Mouse (Mus musculus) hindbrain, postnatal 0 days (tissue): Measurements from ENCODE around the gene Tst. TPM values are rescaled to one million over a fixed set of nuclear protein-coding genes. Genes with fewer than 3 reads are reported as not detected.

Experiments
- ATAC-seq: fragments of 200-750 bp; cut with Nextera tagmentation; 2 replicates; pipeline ENCODE4 v1.8.0; 2017; ENCODE audit warnings: mild to moderate bottlenecking, moderate TSS enrichment, moderate library complexity
- DNase-seq: peaks from one replicate; pipeline ENCODE4 v3.0.0-alpha.2; 2015; ENCODE audit warnings: low spot score
- H3K27ac ChIP-seq: fragments of 300-500 bp; sonication (generic); 2 replicates; pipeline ENCODE4 v1.5.1; 2014; ENCODE audit warnings: mild to moderate bottlenecking
- H3K27me3 ChIP-seq: fragments of 300-500 bp; sonication (generic); 2 replicates; pipeline ENCODE4 v1.6.1; 2014; ENCODE audit warnings: low read length, mixed read lengths; ENCODE audit not compliant: insufficient read depth
- H3K36me3 ChIP-seq: fragments of 300-500 bp; sonication (generic); 2 replicates; pipeline ENCODE4 v1.6.1; 2014; ENCODE audit warnings: low read length, mixed read lengths; ENCODE audit not compliant: insufficient read depth
- H3K4me1 ChIP-seq: fragments of 300-500 bp; sonication (generic); 2 replicates; pipeline ENCODE4 v1.6.1; 2014; ENCODE audit warnings: antibody characterized with exemption, low read length, mixed read lengths; ENCODE audit not compliant: insufficient read depth
- H3K4me2 ChIP-seq: fragments of 300-500 bp; sonication (generic); 2 replicates; pipeline ENCODE4 v1.6.1; 2014; ENCODE audit warnings: low read depth, mild to moderate bottlenecking, low read length, moderate library complexity, mixed read lengths
- H3K4me3 ChIP-seq: fragments of 300-500 bp; sonication (generic); 2 replicates; pipeline ENCODE4 v1.5.1; 2014; ENCODE audit warnings: low read length
- H3K9ac ChIP-seq: fragments of 300-500 bp; sonication (generic); replicated peaks from 2 replicates; pipeline ENCODE4 v1.6.1; 2014; ENCODE audit warnings: mild to moderate bottlenecking, low read length, moderate library complexity, mixed read lengths
- H3K9me3 ChIP-seq: fragments of 300-500 bp; sonication (generic); 2 replicates; pipeline ENCODE4 v1.6.1; 2016; ENCODE audit warnings: low read length, mixed read lengths
- CTCF ChIP-seq: IDR thresholded peaks from 2 replicates; pipeline ENCODE4 v1.5.1; 2016; ENCODE audit warnings: antibody characterized with exemption, control low read depth, low read depth
- WGBS: fragments of 180-500 bp; shearing (Covaris S2); extraction: QIAGEN DNeasy Blood & Tissue Kit; methylation state at CpG from one replicate; pipeline ENCODE4 v1.1.7; 2014; 5-methylcytosine and 5-hydroxymethylcytosine counted together
- polyA plus RNA-seq: library from polyadenylated mRNA; unstranded; fragments of >200 nt; fragmentation: Nextera tagmentation; extraction: Ambion mirVana; gene quantifications from 2 replicates; pipeline ENCODE4 v1.2.1, GENCODE M21; 2015
- total RNA-seq: library from RNA; depleted of rRNA; stranded (reverse); fragments of >200 nt; gene quantifications from 2 replicates; pipeline ENCODE4 v1.2.3, GENCODE M21; 2014

Gene Tst
- total and polyA plus RNA-seq, 2 experiments from 2014 or later, result 64.4 to 75.1 TPM

DNA sequence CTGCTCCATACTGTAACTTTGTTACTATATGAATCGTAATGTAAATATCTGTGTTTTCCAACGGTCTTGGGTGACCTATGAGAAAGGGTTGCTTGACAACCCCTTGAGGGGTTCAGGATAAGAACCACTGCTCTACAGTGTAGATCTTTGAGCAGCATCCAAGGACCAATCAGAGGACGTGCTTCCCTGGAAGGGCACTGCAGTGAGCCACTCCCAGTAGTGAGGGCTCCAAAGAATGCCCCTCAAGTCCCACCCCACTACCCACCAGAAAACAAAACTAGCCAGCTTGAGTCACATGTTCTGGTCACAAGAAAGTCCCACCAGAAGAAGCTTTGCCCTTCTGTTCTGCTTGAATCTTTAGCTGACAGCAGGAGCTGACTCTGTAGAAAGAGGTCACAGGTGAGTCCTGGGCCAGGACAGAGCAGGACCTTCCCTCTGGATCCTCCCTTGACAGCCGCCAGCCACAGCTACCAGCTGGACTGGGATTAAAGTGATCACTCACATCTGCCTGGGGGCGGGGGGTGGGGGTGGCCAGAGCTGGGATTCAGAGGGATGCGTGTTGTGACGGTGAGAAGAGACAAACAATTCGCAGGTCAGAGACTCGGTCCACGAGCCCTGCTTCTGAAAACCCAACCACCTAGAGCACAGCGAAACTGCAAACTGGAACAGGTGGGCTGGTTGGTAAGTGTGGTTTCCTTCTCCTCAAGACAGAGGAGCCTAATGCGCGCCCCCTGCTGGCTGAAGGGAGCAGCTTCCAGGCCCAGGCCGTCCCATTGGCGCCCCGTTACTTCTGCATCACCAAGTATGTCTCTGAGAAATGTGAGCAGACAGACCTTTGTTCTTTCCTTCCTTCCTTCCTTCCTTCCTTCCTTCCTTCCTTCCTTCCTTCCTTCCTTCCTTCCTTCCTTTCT, 16.6 kb upstream of the Tst start:
- peak; percentile 95 for TF ChIP-seq CTCF
- ATAC-seq (peak; percentile 82), DNase-seq (peak; percentile 92)
- Histone ChIP-seq H3K36me3 (no peaks in the 10 kb centered on the region), H3K9me3 (no peaks in the 10 kb centered on the region), H3K27ac (no peak overlapping the region), H3K27me3 (no peaks in the 10 kb centered on the region), H3K9ac (no peak overlapping the region), H3K4me1 (0 out of 2 replicates have a peak, but pooled peaks cover 3% of the 10 kb centered on the region), H3K4me3 (no peak overlapping the region), H3K4me2 (peak overlapping the region; percentile 28; the same call in 1 of the 2 replicates)
- WGBS, result 19% methylated on average over 15 of the region's 16 CpGs

DNA sequence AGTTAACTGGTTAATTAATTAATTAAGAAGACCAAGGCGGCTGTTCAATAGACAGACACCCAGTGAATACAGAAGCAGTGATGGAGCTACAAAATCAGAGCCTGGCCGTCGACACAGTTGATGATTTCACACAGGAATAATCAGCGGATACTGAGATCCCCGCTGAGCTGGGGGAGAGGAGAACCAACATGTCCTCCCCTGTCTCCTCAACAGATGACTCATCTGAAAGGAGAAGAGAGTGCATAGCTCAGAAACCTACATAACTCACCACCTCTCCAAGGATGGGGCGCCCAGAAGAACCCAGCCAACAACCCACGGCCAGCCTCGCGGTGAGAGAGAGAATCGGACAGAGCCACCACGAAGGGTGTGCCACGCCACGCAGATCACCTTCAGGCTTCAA, 14.7 kb upstream of the Tst start:
- no peak overlapping the region for H3K27ac ChIP-seq
- no peaks in the 10 kb centered on the region for H3K27me3 ChIP-seq

DNA sequence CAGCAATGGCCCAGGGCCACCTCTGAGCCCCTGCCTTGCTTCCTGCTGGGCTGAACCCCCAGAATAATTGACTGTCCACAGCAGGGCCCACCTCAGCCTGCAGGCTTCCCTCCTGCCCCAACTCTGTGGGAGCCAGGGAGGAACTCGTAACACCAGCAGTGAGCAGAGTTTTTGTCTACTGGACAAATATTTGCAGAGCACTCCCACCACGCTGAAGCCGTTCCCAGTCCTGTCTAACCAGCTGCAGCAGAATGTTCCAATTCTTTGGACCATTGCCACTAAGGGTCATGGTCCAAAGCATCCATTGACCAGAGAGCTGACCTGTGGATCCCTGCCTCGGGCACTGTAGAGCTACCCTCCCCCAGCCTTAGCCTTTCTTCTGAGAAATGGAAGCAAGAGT, 11.2 kb upstream of the Tst start:
- H3K9ac ChIP-seq, result no peak overlapping the region
- no peaks in the 10 kb centered on the region for H3K4me1 ChIP-seq
- no peak for DNase-seq
- no peak overlapping the region for H3K27ac ChIP-seq
- H3K4me2 ChIP-seq, result no peak overlapping the region
- no peaks in the 10 kb centered on the region for H3K27me3 ChIP-seq
- H3K4me3 ChIP-seq, result no peak overlapping the region
- H3K9me3 ChIP-seq, result no peaks in the 10 kb centered on the region
- ATAC-seq, result no peak
- no peaks in the 10 kb centered on the region for H3K36me3 ChIP-seq
- no peak for TF ChIP-seq CTCF
- 20% methylated on average over 4 of the region's 4 CpGs for WGBS

More for the DNA sequence above, 14.7 kb upstream of the Tst start:
- DNase-seq, result no peak
- Histone ChIP-seq H3K36me3 (no peaks in the 10 kb centered on the region), H3K9ac (no peak overlapping the region), H3K4me2 (no peak overlapping the region), H3K9me3 (no peaks in the 10 kb centered on the region), H3K4me1 (0 out of 2 replicates have a peak, but pooled peaks cover 3% of the 10 kb centered on the region), H3K4me3 (no peak overlapping the region)
- TF ChIP-seq CTCF, result no peak
- 83% methylated on average over 13 of the region's 13 CpGs for WGBS
- ATAC-seq, result no peak

DNA sequence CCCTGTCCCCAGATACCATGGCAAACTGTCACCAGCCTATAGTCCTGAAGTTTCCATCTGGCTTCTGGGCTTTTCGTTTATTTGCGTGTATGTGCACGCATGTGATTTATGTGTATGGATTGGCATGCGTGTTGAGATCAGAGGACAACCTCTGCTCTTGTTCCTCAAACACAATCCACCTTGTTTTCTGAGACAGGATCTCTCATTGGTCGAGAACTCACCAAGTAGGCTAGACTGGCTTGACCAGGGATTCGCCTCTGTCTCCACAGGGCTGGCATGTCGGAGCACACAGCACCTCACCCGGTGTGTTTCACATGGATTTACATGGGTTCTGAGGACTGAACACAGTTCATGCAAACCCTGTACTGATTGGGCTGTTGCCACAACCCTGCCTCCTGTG, 8.4 kb upstream of the Tst start:
- H3K27ac ChIP-seq, result no peak overlapping the region
- no peaks in the 10 kb centered on the region for H3K4me1 ChIP-seq
- DNase-seq, result no peak
- TF ChIP-seq CTCF, result no peak
- no peaks in the 10 kb centered on the region for H3K9me3 ChIP-seq
- H3K9ac ChIP-seq, result no peak overlapping the region
- H3K4me3 ChIP-seq, result no peak overlapping the region
- 93% methylated on average over 8 of the region's 8 CpGs for WGBS
- no peak for ATAC-seq
- no peaks in the 10 kb centered on the region for H3K36me3 ChIP-seq
- peaks cover 3% of the 10 kb centered on the region; the same call in 1 of the 2 replicates for H3K27me3 ChIP-seq
- H3K4me2 ChIP-seq, result no peak overlapping the region

DNA sequence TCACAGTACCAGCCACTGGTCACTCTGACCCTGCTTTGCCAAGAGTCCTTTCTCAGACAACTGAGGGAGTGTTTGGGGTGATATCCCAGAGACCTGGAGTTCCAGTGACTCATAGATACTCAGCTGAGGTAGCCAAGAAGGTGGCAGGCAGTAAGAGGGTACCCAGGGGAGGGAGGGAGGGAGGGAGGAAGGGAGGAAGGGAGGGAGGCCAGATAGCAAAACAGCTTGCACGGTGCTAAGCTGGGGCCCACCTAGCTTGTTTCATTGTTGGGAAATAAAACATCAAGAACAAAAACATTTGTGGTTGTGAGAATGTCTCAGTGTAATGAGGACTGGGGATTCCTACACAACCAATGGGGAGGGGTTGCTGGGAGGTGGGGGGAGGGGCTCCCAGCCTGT, 8.0 kb upstream of the Tst start:
- no peaks in the 10 kb centered on the region for H3K36me3 ChIP-seq
- WGBS, result 52% methylated on average over 1 of the region's 1 CpGs
- H3K9ac ChIP-seq, result no peak overlapping the region
- H3K4me2 ChIP-seq, result no peak overlapping the region
- no peaks in the 10 kb centered on the region for H3K4me1 ChIP-seq
- H3K4me3 ChIP-seq, result no peak overlapping the region
- no peak overlapping the region for H3K27ac ChIP-seq
- no peak for TF ChIP-seq CTCF
- DNase-seq (no peak), ATAC-seq (no peak)
- H3K27me3 ChIP-seq, result peaks cover 7% of the 10 kb centered on the region; the same call in 1 of the 2 replicates
- H3K9me3 ChIP-seq, result no peaks in the 10 kb centered on the region

DNA sequence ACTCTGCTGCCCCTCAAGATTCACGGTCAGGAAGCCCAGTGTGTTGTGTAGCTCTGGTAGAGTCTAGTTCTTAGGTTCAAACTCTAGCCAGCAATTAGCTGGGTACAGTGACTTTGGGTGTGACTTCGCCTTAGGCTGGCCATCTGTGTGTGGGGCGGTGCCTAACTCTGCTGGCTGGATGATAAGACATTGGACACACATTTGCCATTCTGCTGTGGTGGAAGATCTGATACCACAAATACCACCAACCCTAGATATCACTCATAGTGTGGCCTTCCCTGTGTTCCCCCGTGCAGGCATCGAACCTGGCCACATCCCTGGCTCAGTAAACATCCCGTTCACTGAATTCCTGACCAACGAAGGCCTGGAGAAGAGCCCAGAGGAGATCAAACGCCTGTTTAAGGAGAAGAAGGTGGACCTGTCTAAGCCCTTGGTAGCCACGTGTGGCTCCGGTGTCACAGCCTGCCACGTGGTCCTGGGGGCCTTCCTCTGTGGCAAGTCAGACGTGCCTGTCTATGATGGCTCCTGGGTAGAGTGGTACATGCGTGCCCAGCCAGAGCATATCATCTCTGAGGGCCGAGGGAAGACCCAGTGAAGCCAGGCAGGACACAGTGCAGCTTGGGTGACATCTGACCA, 7.5 kb upstream of the Tst start:
- Histone ChIP-seq H3K27ac (no peak overlapping the region), H3K9me3 (no peaks in the 10 kb centered on the region), H3K9ac (no peak overlapping the region), H3K4me2 (no peak overlapping the region), H3K4me1 (no peaks in the 10 kb centered on the region), H3K27me3 (peaks cover 8% of the 10 kb centered on the region; the same call in 1 of the 2 replicates), H3K36me3 (no peaks in the 10 kb centered on the region), H3K4me3 (no peak overlapping the region)
- WGBS, result 91% methylated on average over 14 of the region's 14 CpGs
- ATAC-seq (no peak), DNase-seq (no peak)
- no peak for TF ChIP-seq CTCF
